Mouse (Mus musculus) ES-E14 (cell line): Measurements from ENCODE around the gene Epb41l2. TPM values are rescaled to one million over a fixed set of nuclear protein-coding genes. Genes with fewer than 3 reads are reported as not detected.

Source experiments
- DNase-seq: peaks from one replicate; pipeline ENCODE4 v3.0.0-alpha.2; 2013; ENCODE audit warnings: low read depth, low spot score
- H3K27ac ChIP-seq: 2 replicates; pipeline ENCODE4 v1.5.1; 2012; ENCODE audit warnings: low read depth, mild to moderate bottlenecking, low read length, moderate library complexity, mixed read lengths; ENCODE audit not compliant: poor library complexity, insufficient read depth, severe bottlenecking
- H3K36me3 ChIP-seq: 2 replicates; pipeline ENCODE4 v1.6.1; 2012; ENCODE audit warnings: mild to moderate bottlenecking, low read length, moderate library complexity, mixed read lengths; ENCODE audit not compliant: control insufficient read depth, poor library complexity, insufficient read depth, severe bottlenecking
- H3K4me1 ChIP-seq, 2 experiments: fragments of 150-350 bp in 1 of 2; sonication (generic) in 1 of 2; 2 replicates each; pipeline ENCODE4 v1.6.1; 2012; ENCODE audit warnings: low read length in 2 of 2, mild to moderate bottlenecking in 1 of 2, mixed read lengths in 1 of 2; ENCODE audit not compliant: control insufficient read depth in 2 of 2, insufficient read depth in 2 of 2, poor library complexity in 1 of 2
- H3K4me3 ChIP-seq, 2 experiments: fragments of 150-350 bp in 1 of 2; sonication (generic) in 1 of 2; 2 replicates each; pipeline ENCODE4 v1.5.1; 2012; ENCODE audit warnings: low read length in 2 of 2, low read depth in 1 of 2, mild to moderate bottlenecking in 1 of 2, mixed read lengths in 1 of 2; ENCODE audit not compliant: insufficient read depth in 1 of 2, poor library complexity in 1 of 2, severe bottlenecking in 1 of 2
- H3K9ac ChIP-seq: 2 replicates; pipeline ENCODE4 v1.6.1; 2012; ENCODE audit warnings: low read depth, mild to moderate bottlenecking, low read length, mixed read lengths; ENCODE audit not compliant: poor library complexity, insufficient read depth, severe bottlenecking
- H3K9me3 ChIP-seq: fragments of 150-350 bp; sonication (generic); 2 replicates; pipeline ENCODE4 v1.6.1; 2012; ENCODE audit warnings: low read depth, mild to moderate bottlenecking, low read length; ENCODE audit not compliant: control insufficient read depth, insufficient read depth
- CHD2 ChIP-seq: IDR thresholded peaks from 2 replicates; pipeline ENCODE4 v1.6.1; 2014; ENCODE audit warnings: mild to moderate bottlenecking, low read depth, low read length, inconsistent platforms
- HCFC1 ChIP-seq: IDR thresholded peaks from 2 replicates; pipeline ENCODE4 v1.6.1; 2012; ENCODE audit warnings: low read length, inconsistent platforms, borderline replicate concordance; ENCODE audit not compliant: insufficient read depth
- MAFK ChIP-seq: IDR thresholded peaks from 2 replicates; pipeline ENCODE4 v1.6.1; 2014; ENCODE audit warnings: mild to moderate bottlenecking, low read depth, low read length, inconsistent platforms; ENCODE audit not compliant: insufficient read depth
- ZC3H11A ChIP-seq: IDR thresholded peaks from 2 replicates; pipeline ENCODE4 v1.6.1; 2012; ENCODE audit warnings: low read depth, mild to moderate bottlenecking, inconsistent platforms, low read length, borderline replicate concordance
- ZNF384 ChIP-seq: IDR thresholded peaks from 2 replicates; pipeline ENCODE4 v1.6.1; 2012; ENCODE audit warnings: low read depth, low read length, inconsistent platforms
- in situ Hi-C, 2 experiments: fragments of 600-800 bp; cut with MboI; formaldehyde crosslinking; loops; one replicate each; pipeline ENCODE4 v1.15.1; 2025; ENCODE audit warnings: low sequenced_read_pairs in 2 of 2, inconsistent platforms in 1 of 2; ENCODE audit not compliant: unreplicated experiment in 2 of 2
- total RNA-seq: library from RNA; depleted of rRNA; stranded (reverse); fragments of 300-350 nt; gene quantifications from 2 replicates; pipeline ENCODE4 v1.2.3, GENCODE M21; 2012

Gene Epb41l2
- total RNA-seq, 1 experiment, result 72.5 TPM

DNA sequence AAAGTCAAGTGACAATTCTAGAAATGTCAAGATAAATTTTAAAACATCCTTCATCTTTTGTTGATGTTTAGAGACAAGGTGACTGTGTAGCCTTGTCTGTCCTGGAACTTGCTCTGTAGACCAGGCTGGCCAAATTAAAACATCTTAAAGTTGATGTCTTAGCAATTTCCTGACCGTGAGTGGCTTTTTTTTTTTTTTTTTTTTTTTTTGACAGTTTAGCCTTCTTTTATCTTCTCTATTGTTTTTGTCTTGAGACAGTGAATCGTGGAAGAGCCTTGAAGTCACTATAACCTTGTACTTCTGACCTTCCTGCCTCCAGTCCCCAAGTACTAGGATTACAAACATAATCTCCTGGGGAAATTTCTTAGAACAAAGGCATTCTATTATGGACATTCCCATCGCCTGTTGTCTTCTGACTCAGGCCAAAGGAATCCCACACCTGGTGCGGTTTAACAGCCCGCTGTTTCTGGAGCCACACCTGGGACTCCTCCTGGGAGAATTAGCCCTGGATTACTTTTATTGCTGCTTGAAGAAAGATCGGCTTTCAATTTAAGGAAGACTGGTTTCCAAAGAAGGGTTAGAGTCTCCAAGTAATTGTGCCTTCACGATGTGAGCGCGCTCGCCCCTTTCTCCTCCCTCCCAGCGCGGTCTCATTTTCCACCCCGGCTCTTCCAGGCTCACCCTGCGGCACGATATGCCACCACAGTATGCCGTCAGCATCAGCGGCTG lies 45.6 kb upstream of the Epb41l2 start:
- no peaks in the 10 kb centered on the region for H3K9me3 ChIP-seq
- DNase-seq, result peak; percentile 74
- in situ Hi-C loops, result no loop called here
- peaks cover 14 to 15% of the 10 kb centered on the region in 2 experiments for H3K4me1 ChIP-seq
- H3K4me3 ChIP-seq, result no peak overlapping the region
- no peaks in the 10 kb centered on the region for H3K36me3 ChIP-seq
- no peak overlapping the region for H3K9ac ChIP-seq
- TF ChIP-seq MAFK, result no peak
- TF ChIP-seq ZNF384, result peak; percentile 96
- TF ChIP-seq CHD2, result peak; percentile 63
- no peak for TF ChIP-seq HCFC1
- H3K27ac ChIP-seq, result peak overlapping the region; percentile 82

DNA sequence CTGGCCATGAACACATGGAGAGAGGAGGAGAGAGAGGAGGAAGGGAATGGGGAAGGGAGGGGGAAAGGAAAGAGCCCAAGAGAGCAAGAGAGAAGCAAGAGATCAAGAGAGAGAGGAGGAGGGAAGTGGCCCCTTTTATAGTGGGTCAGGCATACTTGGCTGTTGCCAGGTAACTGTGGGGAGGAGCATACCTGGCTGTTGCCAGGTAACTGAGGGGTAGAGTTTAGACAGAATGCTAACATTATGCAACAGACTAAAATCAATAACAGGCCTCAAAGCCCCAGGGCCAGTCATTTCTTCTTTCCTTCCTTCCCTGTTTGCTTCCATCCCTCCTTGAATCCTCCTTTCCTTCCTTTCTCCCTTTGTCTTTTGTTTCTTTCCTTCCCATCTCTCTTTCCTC lies 41.9 kb upstream of the Epb41l2 start:
- Histone ChIP-seq H3K4me3 (no peak overlapping the region), H3K36me3 (no peaks in the 10 kb centered on the region), H3K4me1 (peaks cover 14 to 15% of the 10 kb centered on the region in 2 experiments), H3K9ac (no peak overlapping the region), H3K27ac (no peak overlapping the region), H3K9me3 (no peaks in the 10 kb centered on the region)
- TF ChIP-seq HCFC1, result no peak
- no peak for TF ChIP-seq MAFK
- TF ChIP-seq ZNF384, result no peak
- TF ChIP-seq CHD2, result no peak
- TF ChIP-seq ZC3H11A, result no peak
- DNase-seq, result no peak
- in situ Hi-C loops, result no loop called here

DNA sequence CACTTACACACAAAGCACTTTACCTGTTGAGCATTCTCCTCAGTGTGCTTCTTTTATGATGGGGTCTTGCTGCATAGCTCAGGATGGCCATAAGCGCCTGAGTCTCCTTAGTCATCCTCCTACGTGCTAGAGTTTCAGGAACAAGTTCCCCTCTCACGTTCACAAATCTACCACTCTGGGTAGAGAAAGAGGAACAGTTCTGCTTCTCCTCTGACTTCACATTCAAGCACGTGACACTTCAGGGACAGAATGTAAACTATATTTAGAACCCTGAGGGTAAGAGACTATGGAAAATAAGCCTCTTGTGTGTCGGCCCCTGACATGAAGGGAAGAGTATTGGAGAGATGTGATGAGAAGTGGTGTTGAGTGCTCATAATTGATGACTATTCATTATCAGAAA lies 41.2 kb upstream of the Epb41l2 start:
- H3K9me3 ChIP-seq, result no peaks in the 10 kb centered on the region
- no peak for DNase-seq

DNA sequence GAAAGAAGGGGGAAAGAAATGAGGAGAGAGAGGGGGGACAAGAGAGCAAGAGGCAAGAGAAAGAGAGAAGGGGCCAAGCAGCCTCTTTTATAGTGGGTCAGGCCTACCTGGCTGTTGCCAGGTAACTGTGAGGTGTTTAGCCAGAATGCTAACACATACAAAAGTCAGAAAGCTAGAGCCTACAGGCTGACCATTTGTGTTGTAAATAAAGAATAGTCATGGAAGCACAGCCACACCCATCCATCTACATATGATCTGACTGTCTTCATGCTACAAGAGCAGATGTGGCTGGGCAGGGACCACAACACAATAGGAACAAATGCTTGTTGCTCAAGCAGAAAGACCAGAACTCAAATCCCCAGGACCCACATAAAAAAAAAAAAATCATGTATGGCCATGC lies 40.1 kb upstream of the Epb41l2 start:
- Histone ChIP-seq H3K4me3 (no peak overlapping the region), H3K9me3 (no peaks in the 10 kb centered on the region), H3K4me1 (peaks cover 7 to 9% of the 10 kb centered on the region in 2 experiments; a peak in 3 of 4 replicates), H3K9ac (no peak overlapping the region), H3K36me3 (no peaks in the 10 kb centered on the region), H3K27ac (no peak overlapping the region; the same call in 1 of the 2 replicates)
- DNase-seq, result no peak
- in situ Hi-C loops, result no loop called here
- TF ChIP-seq ZC3H11A, result no peak
- TF ChIP-seq MAFK, result no peak
- no peak for TF ChIP-seq CHD2
- TF ChIP-seq HCFC1, result no peak
- TF ChIP-seq ZNF384, result no peak

More for the DNA sequence above, 41.2 kb upstream of the Epb41l2 start:
- H3K36me3 ChIP-seq, result no peaks in the 10 kb centered on the region
- H3K4me1 ChIP-seq, result peaks cover 9 to 11% of the 10 kb centered on the region in 2 experiments
- TF ChIP-seq MAFK, result no peak
- TF ChIP-seq HCFC1, result no peak
- TF ChIP-seq ZC3H11A, result no peak
- no peak for TF ChIP-seq CHD2
- TF ChIP-seq ZNF384, result no peak
- no peak overlapping the region for H3K4me3 ChIP-seq
- no peak overlapping the region for H3K9ac ChIP-seq
- H3K27ac ChIP-seq, result no peak overlapping the region
- in situ Hi-C loops, result no loop called here
